Mouse (Mus musculus): ENCODE measurements around the gene Cpsf6. TPM values are rescaled to one million over a fixed set of nuclear protein-coding genes. Genes with fewer than 3 reads are reported as not detected.
"Not testable (repeated sequence)": the region's sequence is repeated elsewhere in the genome, so short reads cannot be mapped to it uniquely, and the experiment has no call there.

Cpsf6 gene
- total RNA-seq, 2 experiments from 2014 or later: 31.3 to 34.7 TPM

DNA sequence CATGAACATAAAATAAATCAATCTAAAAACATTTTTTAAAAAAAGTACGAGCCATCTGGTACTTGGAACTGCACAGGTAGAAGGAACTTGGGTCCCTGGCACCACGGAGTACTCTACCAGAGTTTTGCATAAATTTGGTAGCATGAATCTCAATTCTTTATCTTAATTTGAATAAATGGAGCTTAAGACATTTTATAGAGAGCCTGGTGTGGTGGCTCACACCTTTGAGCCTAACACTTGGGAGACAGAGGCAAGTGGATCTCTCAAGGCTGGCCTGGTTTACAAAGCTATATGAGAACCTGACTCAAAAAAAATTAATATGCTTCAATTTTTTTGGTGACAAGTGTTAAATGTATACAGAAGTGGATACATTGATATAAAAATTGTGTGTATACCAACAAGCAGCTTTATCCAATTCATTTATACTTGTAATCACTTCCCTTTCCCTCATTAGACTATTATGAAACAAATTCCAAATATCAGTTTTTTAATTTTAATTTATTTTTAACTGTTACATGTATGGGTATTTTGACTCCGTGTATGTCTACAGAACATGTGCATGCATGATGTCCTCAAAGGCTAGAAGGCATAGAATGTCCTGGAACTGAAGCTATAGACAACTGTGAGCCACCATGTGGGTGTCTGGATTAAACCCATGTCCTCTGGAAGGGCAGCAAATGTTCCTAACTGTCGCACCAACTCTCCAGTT, 20.6 kb upstream of the Cpsf6 start:
- no peak for DNase-seq

- no peak for DNase-seq
Observed at GRCm38 (mm10) chr10:117399839-117400238, 20.0 kb upstream of the Cpsf6 start.

GRCm38 (mm10) chr10:117399196-117399595, 19.4 kb upstream of the Cpsf6 start:
- DNase-seq: no peak

DNA sequence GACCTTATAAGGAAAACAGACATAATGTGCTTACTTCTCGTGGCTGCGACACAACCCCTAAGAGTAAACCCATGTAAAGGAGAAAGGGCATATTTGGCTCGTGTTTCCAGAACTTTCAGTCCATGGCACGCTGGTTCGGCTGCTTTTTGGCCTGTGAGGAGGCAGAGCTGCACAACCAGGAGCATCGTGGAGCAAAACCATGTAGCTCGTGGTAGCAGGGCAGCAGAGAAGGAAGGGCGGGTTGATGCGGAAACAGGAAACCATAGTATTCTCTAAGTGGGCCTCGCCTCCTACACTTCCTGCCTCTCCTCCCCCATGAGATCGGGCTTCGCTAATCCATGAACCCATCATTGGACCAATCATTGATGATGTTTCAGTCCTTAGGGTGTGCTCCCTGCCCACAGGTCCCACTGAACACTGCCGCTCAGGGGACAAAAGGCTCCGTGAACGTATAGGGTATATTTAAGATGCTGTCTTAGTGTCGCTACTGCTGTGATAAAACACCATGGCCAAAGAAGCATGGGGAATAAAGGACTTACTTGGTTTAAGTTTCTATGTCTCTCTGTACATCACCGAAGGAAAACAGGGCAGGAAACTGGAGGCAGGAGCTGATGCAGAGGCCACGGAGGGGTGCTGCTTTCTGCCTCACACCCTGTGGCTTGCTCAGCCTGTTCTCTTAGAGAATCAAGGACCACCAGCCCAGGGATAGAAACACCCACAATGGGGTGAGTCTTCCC, 18.4 kb upstream of the Cpsf6 start:
- no peak for DNase-seq

DNA sequence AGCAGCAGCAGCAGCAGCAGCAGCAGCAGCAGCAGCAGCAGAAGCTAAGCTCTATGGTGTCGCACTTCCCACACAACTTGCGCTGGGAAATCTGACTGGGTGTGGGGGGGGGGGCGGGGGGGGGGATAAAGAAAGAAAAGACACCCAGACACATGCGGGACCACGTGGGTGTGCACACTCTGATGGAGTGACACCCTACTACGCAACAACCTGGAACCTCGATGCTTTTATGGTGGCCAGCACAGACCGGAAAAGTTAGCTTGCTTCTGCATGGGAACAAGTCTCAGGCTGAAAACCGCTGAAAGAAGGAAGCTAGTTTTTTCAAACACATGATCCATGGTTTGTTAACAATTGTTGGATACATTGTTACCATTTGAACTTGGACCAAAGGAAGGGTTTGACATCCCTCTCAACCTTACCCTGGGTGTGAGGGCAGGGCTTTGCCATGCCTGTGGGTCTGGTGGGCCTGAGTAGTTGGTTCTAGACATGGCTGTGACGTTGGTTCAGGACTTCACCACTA, 17.4 kb upstream of the Cpsf6 start:
- DNase-seq: no peak

- no peak for DNase-seq
Observed at GRCm38 (mm10) chr10:117396386-117397048, 16.7 kb upstream of the Cpsf6 start.

- DNase-seq: no peak
Observed at GRCm38 (mm10) chr10:117395801-117396200, 16.0 kb upstream of the Cpsf6 start.

DNA sequence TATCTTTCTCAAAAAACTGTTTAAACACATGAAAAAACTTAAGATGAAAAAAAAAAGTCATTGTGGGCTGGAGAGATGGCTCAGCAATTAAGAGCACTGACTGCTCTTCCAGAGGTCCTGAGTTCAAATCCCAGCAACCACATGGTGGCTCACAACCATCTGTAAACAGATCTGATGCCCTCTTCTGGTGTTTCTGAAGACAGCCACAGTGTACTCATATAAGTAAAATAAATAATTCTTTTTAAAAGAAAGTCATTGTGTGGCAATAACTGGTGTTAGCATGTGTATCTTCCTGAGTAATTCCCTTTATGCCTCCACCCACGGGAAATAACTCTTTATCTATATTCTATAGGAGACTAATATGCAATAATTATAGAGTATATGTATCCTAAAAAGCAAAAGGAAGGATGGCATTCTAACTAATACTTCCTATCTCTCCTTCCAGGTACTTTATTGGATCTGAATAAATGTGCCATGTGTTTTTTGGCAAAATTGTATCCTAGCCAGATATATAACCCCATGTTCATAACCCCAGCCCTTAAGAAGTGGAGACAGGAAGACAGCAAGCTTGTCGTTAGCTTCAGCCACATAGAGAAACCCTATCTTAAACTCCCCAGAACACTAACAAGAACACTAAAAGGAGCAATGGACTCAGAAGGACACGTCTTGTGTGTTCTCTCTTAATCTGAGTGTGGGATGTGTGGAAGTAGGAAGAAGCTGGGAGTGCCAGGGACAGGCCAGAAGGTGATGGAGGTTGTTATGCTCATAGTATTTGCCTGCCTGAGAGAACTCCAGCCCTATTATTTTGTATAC, 15.1 kb upstream of the Cpsf6 start:
- no peak for DNase-seq

- DNase-seq: no peak
Observed at GRCm38 (mm10) chr10:117393891-117394395, 14.1 kb upstream of the Cpsf6 start.

DNA sequence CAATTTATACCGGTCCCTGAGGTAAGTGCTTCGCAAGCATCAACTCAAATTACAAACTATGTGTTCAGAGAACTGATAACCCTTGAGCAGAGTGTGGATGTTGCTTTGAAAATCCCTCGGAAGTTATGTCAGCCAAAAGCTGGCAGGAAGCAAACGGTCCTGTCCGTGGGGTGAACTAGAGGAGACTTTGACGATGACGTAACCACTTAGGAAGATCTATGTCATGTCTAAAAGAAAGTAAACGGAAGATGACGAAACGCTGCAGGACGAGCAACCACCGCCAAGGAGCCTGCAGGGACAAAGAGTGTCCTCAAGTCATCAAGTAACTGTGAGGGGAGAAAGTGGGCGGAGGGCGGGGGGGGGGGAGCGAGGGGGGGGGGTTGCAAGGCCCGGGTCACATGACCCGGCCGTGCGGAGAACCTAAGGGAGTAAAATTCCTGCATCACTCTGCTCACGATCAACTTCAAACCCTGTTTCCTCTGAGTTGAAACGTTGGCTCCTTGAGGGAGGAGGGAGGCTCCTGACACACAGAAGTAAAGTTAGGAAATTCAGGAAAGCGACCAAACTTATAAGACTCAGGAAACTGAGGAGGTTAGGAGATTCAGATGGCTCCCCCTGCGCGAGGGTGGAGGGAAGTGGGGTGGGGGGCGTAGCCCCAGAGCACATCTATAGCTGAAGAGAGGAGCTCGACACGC, 13.5 kb upstream of the Cpsf6 start:
- DNase-seq: peak; percentile 40 to 62

GRCm38 (mm10) chr10:117392832-117393195, 13.0 kb upstream of the Cpsf6 start:
- no peak for DNase-seq

GRCm38 (mm10) chr10:117392397-117392796, 12.6 kb upstream of the Cpsf6 start:
- DNase-seq: not testable (repeated sequence)

DNA sequence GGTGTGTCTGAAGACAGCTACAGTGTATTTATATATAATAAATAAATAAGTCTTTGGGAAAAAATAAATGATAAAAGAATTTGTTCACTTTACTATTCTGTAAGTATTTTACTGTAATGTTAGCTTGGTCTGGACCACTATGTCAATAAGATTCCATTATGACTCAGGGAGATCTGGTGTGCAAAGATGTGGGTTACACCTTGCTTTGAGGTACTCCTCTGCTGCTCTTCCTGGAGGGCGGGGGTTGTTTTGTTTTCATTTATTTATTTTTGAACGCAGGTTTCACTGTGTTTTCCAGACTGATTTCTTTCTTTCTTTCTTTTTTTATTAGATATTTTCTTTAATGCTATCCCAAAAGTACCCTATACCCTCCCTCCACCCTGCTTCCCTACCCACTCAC, 12.0 kb upstream of the Cpsf6 start:
- no peak for DNase-seq

GRCm38 (mm10) chr10:117391057-117391456, 11.2 kb upstream of the Cpsf6 start:
- no peak for DNase-seq

GRCm38 (mm10) chr10:117389904-117390875, 10.4 kb upstream of the Cpsf6 start:
- DNase-seq: no peak

GRCm38 (mm10) chr10:117389371-117389740, 9.5 kb upstream of the Cpsf6 start:
- no peak for DNase-seq

GRCm38 (mm10) chr10:117388637-117389370, 9.0 kb upstream of the Cpsf6 start:
- DNase-seq: no peak

DNA sequence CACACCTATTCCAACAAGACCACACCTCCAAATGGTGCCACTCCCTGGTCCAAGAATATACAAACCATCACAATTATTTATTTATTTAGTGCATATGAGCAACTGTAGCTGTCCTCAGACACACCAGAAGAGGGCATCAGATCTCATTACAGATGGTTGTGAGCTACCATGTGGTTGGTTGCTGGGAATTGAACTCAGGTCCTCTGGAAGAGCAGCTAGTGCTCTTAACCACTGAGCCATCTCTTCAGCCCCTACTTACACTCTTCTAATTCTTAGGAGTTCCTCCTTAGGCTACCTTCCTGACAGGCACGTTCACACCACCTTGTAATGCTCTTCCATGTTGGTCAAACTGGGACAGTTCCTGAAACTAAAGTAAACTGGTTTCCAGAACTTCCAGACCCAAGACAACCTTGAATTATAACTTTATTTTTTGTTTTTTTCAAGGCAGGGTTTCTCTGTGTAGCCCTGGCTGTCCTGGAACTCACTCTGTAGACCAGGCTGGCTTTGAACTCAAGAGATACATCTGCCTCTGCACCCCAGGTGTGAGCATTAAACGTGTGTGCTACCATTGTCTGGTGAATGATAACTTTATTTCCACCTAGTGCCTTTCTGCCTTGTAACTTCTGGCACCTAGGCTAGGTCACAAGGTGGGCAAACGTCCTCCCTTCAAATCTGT, 8.3 kb upstream of the Cpsf6 start:
- not testable (repeated sequence) for DNase-seq

- DNase-seq: no peak
Observed at GRCm38 (mm10) chr10:117386981-117387380, 7.2 kb upstream of the Cpsf6 start.

All from heart, adult 18-20 months (tissue).